In the genomic region with DNA sequence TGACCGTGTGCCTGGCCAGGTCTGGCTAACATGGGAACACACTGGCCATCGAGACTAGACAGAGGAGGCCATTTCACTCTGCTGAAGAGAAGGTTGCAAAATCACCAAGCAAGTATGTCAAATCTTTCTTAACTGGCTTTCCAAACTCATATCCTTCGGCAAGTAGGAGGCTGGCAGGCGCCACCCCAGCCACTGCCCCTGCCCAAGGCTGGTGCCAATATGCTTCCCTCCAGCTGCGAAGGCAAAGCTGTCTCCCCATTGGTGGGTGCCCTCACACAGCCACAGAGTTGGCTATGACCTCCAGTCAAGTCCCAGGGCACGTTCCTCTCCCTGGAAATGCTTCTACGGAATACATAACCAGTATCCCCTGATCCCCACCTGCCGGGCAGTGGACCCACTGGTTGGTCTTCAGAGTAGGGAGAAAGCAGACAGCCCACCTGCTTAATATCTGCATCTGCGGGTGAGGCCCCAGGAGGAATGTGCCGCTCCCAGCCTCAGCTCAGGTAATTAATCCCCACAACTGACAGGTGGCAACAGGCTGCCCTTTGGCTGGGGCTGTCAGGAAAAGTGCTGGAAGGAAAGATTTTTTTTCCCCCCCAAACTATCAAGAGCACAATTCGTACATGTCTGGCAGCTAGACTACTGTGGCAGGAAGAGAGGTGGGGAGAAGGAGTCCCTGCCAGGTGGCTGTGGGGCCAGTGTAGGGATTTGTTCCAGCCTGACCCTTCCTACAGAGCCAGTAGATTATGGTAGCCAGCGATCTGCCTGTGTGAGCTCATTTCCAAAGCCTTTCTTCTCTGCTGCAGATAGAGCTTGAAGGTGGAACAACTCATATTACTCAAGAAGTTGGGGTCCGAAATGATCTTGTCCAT, we compare ENCODE assay signal across 15 mouse cellular contexts.
DNase-seq lines count a peak whose midpoint lies in the region; ATAC-seq and TF ChIP-seq lines count a peak whose summit lies in the region.
"Had no signal": no experiment of that assay in that cellular context is flagged by ENCODE, and none has a peak within 500 bp of the region (broad histone marks: within the 10 kb centered on the region; RNA-seq: fewer than 3 reads in every experiment).

No protein-coding gene starts in this region.

- 63% methylated on average over 13 of the region's 13 CpGs for WGBS in limb, embryonic 11.5 days
- 64% methylated on average over 13 of the region's 13 CpGs for WGBS in limb, embryonic 10.5 days
- WGBS in intestine, embryonic 15.5 days = 58% methylated on average over 13 of the region's 13 CpGs
- 39% methylated on average over 13 of the region's 13 CpGs for WGBS in cerebellum, adult 2 months

- DNase-seq in limb, embryonic 11.5 days (ENCODE audit: low spot score) = peak; percentile 30
- no peak for DNase-seq in limb, embryonic 10.5 days (ENCODE audit: low spot score)
- DNase-seq in embryo, embryonic 9.5 days (ENCODE audit: extremely low spot score) = peak; percentile 12
- peak; percentile 32 for DNase-seq in mesoderm, embryonic 11.5 days (ENCODE audit: low read depth, low spot score)
- no peak for DNase-seq in layer of hippocampus, adult 9-10 months (ENCODE audit: low spot score)
- no peak for DNase-seq in gastrocnemius, adult 18-20 months (ENCODE audit: low spot score)
- DNase-seq in cerebellum, adult 2 months = no peak
- DNase-seq: gastrocnemius, postnatal 10 days; thymus, postnatal 36 days had no signal

- peaks cover 3% of the 10 kb centered on the region; the same call in 1 of the 2 replicates for H3K4me1 ChIP-seq in limb, embryonic 11.5 days (ENCODE audit: control insufficient read depth, insufficient read depth, low read length)
- H3K4me1 ChIP-seq in limb, embryonic 10.5 days = peaks cover 13% of the 10 kb centered on the region
- no peaks in the 10 kb centered on the region for H3K4me1 ChIP-seq in intestine, embryonic 15.5 days (replicated peaks)
- H3K4me1 ChIP-seq in cerebellum, adult 2 months (ENCODE audit: control insufficient read depth, insufficient read depth, low read length) = no peaks in the 10 kb centered on the region; the same call in 1 of the 2 replicates
- H3K4me1 ChIP-seq: heart, embryonic 12.5 days had no signal

- no peak overlapping the region for H3K9ac ChIP-seq in limb, embryonic 11.5 days (ENCODE audit: low read length)
- no peak overlapping the region for H3K9ac ChIP-seq in intestine, embryonic 15.5 days
- H3K9ac ChIP-seq: heart, embryonic 12.5 days; limb, embryonic 15.5 days; lung, embryonic 15.5 days had no signal

- H3K4me2 ChIP-seq in limb, embryonic 11.5 days (ENCODE audit: low read depth, severe bottlenecking) = no peak overlapping the region
- peak overlapping the region; percentile 17; the same call in 1 of the 2 replicates for H3K4me2 ChIP-seq in intestine, embryonic 15.5 days (replicated peaks)
- H3K4me2 ChIP-seq: heart, embryonic 12.5 days; limb, embryonic 15.5 days; lung, embryonic 15.5 days had no signal

- ATAC-seq in limb, embryonic 11.5 days (ENCODE audit: insufficient number of reproducible peaks, low FRiP score, low TSS enrichment, low read depth) = no peak
- peak; percentile 86 for ATAC-seq in intestine, embryonic 15.5 days
- ATAC-seq: CD4-positive, CD25-positive, alpha-beta regulatory T cell, adult 4 months had no signal

- TF ChIP-seq POLR2A in cerebellum, adult 2 months (IDR thresholded peaks at IDR 0.05; ENCODE audit: borderline replicate concordance, insufficient read depth, low read length) = no peak

- no peaks in the 10 kb centered on the region for H3K36me3 ChIP-seq in limb, embryonic 11.5 days (ENCODE audit: control insufficient read depth, insufficient read depth, low read length)
- no peaks in the 10 kb centered on the region for H3K36me3 ChIP-seq in limb, embryonic 10.5 days
- no peaks in the 10 kb centered on the region for H3K36me3 ChIP-seq in intestine, embryonic 15.5 days
- H3K36me3 ChIP-seq: forebrain, embryonic 10.5 days; heart, embryonic 12.5 days; limb, embryonic 15.5 days; lung, embryonic 15.5 days had no signal

- no peak overlapping the region for H3K4me3 ChIP-seq in limb, embryonic 11.5 days (ENCODE audit: low read depth, low read length)
- H3K4me3 ChIP-seq in limb, embryonic 10.5 days = no peak overlapping the region
- H3K4me3 ChIP-seq in intestine, embryonic 15.5 days (replicated peaks) = no peak overlapping the region
- no peak overlapping the region for H3K4me3 ChIP-seq in cerebellum, adult 2 months (replicated peaks; ENCODE audit: insufficient read depth, low read depth, low read length)
- H3K4me3 ChIP-seq: forebrain, embryonic 10.5 days; heart, embryonic 12.5 days; limb, embryonic 15.5 days; lung, embryonic 15.5 days had no signal

- no peak overlapping the region for H3K27ac ChIP-seq in limb, embryonic 11.5 days (replicated peaks; ENCODE audit: low read depth, low read length)
- H3K27ac ChIP-seq in limb, embryonic 10.5 days = no peak overlapping the region
- H3K27ac ChIP-seq in intestine, embryonic 15.5 days = no peak overlapping the region
- no peak overlapping the region for H3K27ac ChIP-seq in cerebellum, adult 2 months (ENCODE audit: insufficient read depth, low read length)
- H3K27ac ChIP-seq: forebrain, embryonic 10.5 days; limb, embryonic 15.5 days; lung, embryonic 15.5 days had no signal

- H3K9me3 ChIP-seq in limb, embryonic 11.5 days (ENCODE audit: control insufficient read depth, low read length) = no peaks in the 10 kb centered on the region
- H3K9me3 ChIP-seq in limb, embryonic 10.5 days (replicated peaks) = no peaks in the 10 kb centered on the region
- H3K9me3 ChIP-seq in intestine, embryonic 15.5 days = no peaks in the 10 kb centered on the region
- H3K9me3 ChIP-seq: forebrain, embryonic 10.5 days; heart, embryonic 12.5 days; limb, embryonic 15.5 days; lung, embryonic 15.5 days had no signal

- TF ChIP-seq CTCF in cerebellum, adult 2 months (IDR thresholded peaks at IDR 0.05; ENCODE audit: borderline replicate concordance, insufficient read depth, low read depth, low read length) = no peak

- H3K27me3 ChIP-seq in limb, embryonic 11.5 days (ENCODE audit: control insufficient read depth, insufficient read depth, low read length) = no peaks in the 10 kb centered on the region
- H3K27me3 ChIP-seq in limb, embryonic 10.5 days (ENCODE audit: low read depth, poor library complexity, severe bottlenecking) = no peaks in the 10 kb centered on the region
- H3K27me3 ChIP-seq in intestine, embryonic 15.5 days (replicated peaks) = no peaks in the 10 kb centered on the region
- H3K27me3 ChIP-seq in cerebellum, adult 2 months (ENCODE audit: control insufficient read depth, insufficient read depth, low read length) = no peaks in the 10 kb centered on the region
- H3K27me3 ChIP-seq: heart, embryonic 12.5 days; limb, embryonic 15.5 days; lung, embryonic 15.5 days had no signal

Comparison
In these comparisons a context has a peak if more than half of its experiments do, and no peak if none do; other contexts are left out.
1. DNase-seq: peak in limb, embryonic 11.5 days (single experiment), embryo, embryonic 9.5 days (single experiment) and mesoderm, embryonic 11.5 days (single experiment); none in limb, embryonic 10.5 days (single experiment), layer of hippocampus, adult 9-10 months (single experiment), gastrocnemius, adult 18-20 months (single experiment) and cerebellum, adult 2 months (0 of 2).